Mouse (Mus musculus): ENCODE measurements around the gene Atp5g1. TPM values are rescaled to one million over a fixed set of nuclear protein-coding genes. Genes with fewer than 3 reads are reported as not detected.

Gene Atp5g1
- total RNA-seq (2023): 100 to 1,000 TPM in 1 of 2 experiments, 10 to 100 TPM in 1; 98.9 to 109 TPM

DNA sequence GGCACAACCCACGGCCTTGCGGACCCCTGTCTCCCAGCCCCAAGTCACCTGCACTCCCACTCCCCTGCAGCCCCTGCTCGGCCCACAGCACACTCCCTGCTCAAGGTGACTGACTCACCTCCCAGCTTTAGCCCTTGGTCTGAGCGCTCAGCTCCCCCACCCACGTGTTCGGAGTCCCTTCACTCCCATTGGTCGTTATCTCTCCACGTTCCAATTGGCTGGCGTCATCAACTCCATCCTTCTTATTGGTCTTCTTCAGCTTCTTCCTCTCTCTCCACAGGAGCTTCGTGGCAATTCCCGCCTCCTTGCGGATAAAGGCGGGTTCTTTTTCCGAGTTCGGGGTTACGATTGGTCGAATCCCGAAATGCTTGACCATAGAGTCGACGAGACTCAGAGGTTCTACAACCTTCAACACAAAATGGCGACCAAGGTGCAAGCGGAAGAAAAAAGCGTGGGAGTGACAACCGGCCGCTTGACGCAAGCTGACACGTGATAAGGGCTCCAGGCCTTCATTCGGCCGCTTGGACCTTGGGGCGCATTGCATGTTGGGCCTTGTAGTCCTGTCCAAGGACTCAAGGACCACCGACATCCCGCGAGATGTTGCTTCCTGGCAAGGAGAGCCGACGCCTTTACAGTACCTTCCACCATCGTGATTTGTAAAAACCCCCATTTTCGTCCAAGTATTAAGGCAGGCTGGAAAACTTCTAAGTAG, at the start of gene Atp5g1:
TSS of gene Atp5g1 (minus strand) at position 162 of the 712 bp plus-strand sequence.

DNA sequence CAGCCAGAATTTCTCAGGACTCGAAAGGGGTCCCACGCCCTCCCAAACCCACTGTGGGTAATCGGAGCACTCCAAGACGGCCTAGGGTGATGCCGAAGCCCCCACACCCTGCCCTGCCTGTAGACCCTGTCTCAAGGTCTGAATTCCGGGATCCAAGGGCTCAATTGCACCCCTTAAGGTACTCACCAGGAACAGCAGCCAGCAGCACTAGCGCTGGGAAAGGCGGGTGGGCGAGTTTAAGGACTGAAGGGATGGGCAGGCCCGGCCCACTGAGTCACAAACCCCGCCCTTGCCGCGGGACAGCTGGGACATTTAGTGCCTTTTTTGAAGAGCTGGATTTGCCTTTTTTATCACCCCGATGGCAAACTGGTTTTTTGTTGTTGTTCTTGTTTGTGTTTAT, 36.3 kb upstream of the Atp5g1 start, which contains the start of gene Calcoco2:
TSS of gene Calcoco2 (minus strand) at position 214 of the 400 bp plus-strand sequence.

DNA sequence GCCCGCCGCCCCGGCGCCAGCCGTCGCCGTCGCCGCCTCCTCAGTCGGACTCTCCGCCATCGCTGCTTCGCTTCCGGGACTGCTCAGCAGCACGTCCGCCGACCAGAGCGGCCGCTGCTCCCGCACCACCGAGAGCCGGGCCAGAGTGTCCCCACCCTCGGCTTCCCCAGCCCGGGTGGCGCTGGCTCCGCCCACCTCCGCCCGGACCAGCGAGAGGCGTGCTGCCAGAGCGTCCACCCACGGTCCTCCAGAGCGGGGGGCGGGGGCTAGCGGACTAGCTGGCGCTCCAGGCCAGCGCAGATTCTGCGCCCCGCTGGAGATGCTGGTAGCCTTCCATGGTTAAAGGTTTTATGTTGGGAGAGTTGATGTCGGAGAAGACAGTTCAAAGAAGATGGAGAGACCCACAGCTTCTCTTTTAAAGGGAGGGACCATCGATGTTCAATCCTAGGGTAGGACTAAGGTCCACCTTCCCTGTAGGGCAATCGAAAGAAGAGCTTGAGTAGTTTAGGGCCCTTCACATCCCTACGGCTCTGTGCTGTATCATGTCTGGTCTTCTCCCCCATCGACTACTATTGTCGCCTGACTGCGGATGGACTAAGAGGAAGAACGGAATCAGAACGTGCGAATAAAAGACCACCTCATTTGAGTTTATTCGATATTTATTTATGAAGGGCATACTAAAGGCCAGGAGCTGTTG, 10.1 kb downstream of the Atp5g1 start, which contains the start of gene Ube2z:
TSS of gene Ube2z (minus strand) at position 174 of the 697 bp plus-strand sequence.

DNA sequence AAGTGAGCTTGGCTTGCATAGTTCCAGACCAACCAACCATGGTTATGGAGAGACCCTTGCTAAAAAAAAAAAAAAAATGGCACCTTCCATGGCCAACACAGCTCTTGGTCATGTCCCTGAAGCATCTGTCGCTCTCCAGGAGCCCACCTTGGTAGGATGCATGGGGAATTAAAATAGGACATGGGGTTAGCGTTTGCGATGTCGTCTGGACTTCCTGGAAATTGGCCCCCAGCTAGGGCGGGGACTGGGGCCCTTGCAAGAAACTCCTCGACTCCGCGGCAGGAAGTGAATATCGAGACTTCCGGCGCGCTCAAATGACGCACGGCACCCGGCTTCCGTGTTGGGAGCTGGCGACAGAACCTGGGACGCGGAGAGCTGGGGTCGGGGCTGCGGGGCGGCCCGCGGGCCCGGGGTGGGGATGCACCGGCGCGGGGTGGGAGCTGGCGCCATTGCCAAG, 40.8 kb downstream of the Atp5g1 start, which contains the start of gene Snf8:
TSS of gene Snf8 (plus strand) at position 290 of the 457 bp plus-strand sequence.

Other genes with a start within 250 kb of the Atp5g1 start
- gene Gngt2, start 238.5 kb downstream of the Atp5g1 start, total RNA-seq (2023): 100 to 1,000 TPM; 618 to 647 TPM
- gene Abi3, start 233.2 kb downstream of the Atp5g1 start, total RNA-seq (2023): 100 to 1,000 TPM; 346 to 374 TPM
- not detected for gene B4galnt2, start 160.8 kb downstream of the Atp5g1 start, total RNA-seq (2023)
- not detected for gene Igf2bp1, start 69.7 kb downstream of the Atp5g1 start, total RNA-seq (2023)
- not detected for gene Gip, start 51.1 kb downstream of the Atp5g1 start, total RNA-seq (2023)
- gene Snf8, start 40.8 kb downstream of the Atp5g1 start, total RNA-seq (2023): 10 to 100 TPM; 60.6 to 62.0 TPM
- gene Ube2z, start 10.3 kb downstream of the Atp5g1 start, total RNA-seq (2023): 10 to 100 TPM; 39.0 to 39.5 TPM
- not detected for gene Calcoco2, start 36.3 kb upstream of the Atp5g1 start, total RNA-seq (2023)
- gene Ttll6, start 58.1 kb upstream of the Atp5g1 start, total RNA-seq (2023): not detected
- gene Hoxb13, start 118.6 kb upstream of the Atp5g1 start, total RNA-seq (2023): not detected
- gene Hoxb9, start 195.8 kb upstream of the Atp5g1 start, total RNA-seq (2023): not detected
- gene Hoxb8, start 206.2 kb upstream of the Atp5g1 start, total RNA-seq (2023): not detected
- gene Hoxb7, start 211.0 kb upstream of the Atp5g1 start, total RNA-seq (2023): not detected
- not detected for gene Hoxb6, start 216.8 kb upstream of the Atp5g1 start, total RNA-seq (2023)
- not detected for gene Hoxb5, start 227.7 kb upstream of the Atp5g1 start, total RNA-seq (2023)
- 1 to 10 TPM; 3.4 to 5.5 TPM for gene Hoxb4, start 242.6 kb upstream of the Atp5g1 start, total RNA-seq (2023)
- under 1 TPM; 0.21 to 0.50 TPM for gene Hoxb3, start 247.7 kb upstream of the Atp5g1 start, total RNA-seq (2023)